Mouse (Mus musculus): ENCODE measurements around the gene Cobl.

The Cobl gene

DNA sequence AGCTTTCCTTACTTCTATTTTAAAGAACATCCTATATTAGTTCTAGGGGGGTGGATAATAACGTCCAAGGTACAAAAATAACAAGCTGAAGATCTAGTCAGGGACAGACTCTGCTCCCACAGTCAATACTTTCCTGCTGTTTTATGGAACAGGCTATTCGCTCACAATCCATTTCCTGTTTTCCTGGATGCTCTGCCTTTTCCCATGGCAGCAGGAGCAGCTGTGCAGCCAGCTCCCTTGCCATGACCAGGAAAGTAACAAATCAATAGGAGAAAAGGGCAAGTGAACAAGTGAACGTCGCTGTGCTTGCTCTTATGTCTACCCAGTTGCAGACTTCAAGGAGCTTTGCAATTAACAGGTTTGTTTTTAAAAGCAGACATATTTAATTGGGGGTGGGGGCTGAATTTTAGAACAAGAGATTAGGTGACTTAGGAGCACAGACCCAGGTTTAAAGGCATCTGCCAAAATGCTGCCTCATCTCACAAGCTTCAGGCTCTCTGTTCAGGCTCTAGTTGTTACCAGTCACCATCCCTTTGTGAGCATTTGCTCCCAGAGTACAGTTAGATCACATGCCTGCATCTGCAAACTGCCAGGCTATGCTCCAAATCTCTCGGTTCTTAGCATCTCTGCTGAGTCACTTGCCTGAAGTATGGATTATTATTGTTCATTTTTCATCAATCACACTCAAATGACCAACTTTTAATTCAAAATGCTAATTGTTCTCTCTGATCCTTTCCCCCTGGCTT is 164.9 kb downstream of the Cobl start:
- DNase-seq: no peak

DNA sequence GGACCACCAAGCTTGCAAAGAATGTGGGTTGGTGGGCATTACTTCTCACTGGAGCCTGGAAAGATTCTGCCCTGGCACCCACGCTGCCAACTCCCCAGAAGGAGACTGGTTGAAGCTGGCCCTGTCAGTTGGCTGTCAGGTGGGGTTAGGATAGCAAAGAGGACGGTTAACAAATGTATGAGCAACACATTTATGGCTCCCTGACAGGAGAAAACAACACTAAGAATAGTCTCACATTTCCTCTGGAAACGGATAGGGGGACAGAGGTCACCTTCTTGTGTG is 173.2 kb downstream of the Cobl start:
- DNase-seq: no peak

DNA sequence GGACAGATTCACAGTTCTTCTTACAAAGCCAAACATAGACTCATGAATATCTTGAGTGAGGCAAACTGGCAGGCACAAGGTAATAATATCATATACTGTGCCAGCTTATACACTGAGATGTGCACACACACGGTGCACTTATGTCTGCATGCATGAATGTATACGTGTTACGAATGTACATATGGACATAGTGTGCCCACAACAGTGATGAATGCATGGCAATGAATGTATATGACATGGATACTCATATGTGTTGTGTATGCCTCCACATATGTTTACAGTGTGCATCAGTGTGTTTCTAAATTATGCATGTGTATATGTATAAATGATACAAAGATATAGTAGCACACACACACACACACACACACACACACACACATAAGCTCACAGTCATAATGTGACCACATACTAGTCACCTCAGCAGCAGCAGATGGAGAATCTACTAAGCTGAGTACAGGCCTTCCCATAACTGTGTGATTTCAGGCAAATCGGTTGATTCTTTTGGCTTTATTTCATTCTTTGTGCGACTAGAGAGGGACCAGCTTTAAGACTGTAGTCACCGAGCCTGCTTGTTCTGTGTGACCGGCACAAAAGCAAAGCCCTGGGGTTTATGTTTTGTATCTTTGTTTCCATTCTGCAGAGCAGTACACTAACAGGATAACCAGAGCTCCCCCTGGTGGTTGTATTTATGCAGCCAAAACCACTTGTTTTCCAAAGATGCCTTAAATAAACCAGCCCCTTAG is 173.7 kb downstream of the Cobl start:
- DNase-seq: peak; percentile 12

- DNase-seq: no peak
These were observed 179.3 kb downstream of the Cobl start for GRCm38 (mm10) chr11:12285319-12286021.

DNA sequence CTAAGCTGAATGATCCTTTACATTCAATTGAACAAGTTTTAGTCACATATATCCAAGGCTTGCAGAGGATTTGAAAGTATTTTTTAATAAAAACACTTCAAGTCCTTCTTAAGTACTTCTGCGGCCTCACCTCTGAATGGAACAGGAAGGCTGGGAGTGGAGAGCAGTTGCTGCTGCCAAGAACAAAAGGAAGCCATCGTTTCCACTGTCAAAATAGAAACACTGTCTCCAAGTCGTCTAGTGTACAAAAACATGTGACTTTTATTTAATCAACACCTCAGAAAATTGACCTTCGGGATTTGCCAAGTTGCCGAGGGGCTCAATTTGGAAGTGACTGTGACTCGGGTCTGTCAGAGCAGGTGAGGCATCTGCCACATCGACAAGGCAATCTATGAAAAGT is 184.0 kb downstream of the Cobl start:
- DNase-seq: no peak

DNA sequence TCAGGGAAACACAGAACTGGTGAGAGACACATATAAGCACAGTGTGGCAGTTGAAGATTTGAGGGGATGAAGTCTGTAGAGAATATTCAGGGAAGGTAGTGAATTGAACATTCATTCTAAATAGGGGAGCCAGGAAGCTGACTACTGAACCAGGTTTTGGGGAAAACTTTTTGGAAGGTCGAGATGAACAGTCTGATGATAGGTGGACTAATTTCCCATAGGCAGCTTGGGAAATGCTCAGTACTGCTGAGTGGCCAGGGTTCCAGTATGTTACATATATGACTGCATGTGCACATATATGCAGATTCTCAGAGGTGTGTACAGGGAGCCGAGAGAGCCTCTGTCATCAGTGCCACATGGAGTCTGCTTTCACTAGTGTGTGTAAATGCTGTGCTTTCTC is 190.5 kb downstream of the Cobl start:
- no peak for DNase-seq

DNA sequence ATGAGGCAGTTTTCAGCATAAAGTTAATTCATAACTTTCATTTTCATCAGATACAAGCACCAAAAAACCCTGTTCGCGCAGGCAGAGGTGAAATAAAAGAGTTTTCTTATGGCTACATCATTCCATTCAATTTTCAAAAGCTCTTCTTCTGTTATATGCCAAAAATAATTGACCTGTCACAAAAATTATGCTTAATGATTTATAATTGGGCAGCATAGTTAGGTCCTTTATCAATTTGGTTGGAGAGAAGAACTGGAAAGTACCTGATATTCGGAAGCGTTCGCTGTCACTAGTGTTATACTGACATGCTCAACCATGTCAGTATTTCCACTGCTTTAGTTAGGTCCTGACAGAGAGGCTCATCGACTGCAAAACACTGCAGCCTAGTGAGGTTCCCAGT is 191.0 kb downstream of the Cobl start:
- DNase-seq: no peak

- no peak for DNase-seq
These were observed 206.3 kb downstream of the Cobl start for GRCm38 (mm10) chr11:12258411-12258810.

GRCm38 (mm10) chr11:12257324-12258118 is 207.2 kb downstream of the Cobl start:
- no peak for DNase-seq

GRCm38 (mm10) chr11:12245327-12245915 is 219.3 kb downstream of the Cobl start:
- DNase-seq: no peak

- no peak for DNase-seq
These were observed 228.4 kb downstream of the Cobl start for GRCm38 (mm10) chr11:12236341-12236740.

GRCm38 (mm10) chr11:12234876-12235275 is 229.9 kb downstream of the Cobl start:
- no peak for DNase-seq

DNA sequence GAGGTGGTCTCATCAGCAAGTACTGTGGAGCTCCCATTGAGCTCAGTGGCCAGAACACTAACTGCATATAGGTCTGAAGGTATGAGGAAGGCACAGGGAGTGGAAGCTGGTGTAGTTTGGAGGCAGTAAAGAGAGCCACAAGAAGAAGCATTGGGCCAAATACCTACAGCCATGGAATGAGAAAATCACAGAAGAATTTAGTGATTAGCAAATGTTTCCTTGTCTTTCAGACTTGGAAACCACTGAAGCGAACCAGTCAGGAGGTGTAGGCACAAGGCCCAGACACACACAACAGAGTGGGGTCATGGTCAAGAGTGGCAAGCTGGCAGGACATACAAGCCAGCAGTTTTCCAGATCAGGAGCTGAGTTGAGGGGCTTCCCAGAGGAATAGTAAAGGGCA is 230.6 kb downstream of the Cobl start:
- no peak for DNase-seq

DNA sequence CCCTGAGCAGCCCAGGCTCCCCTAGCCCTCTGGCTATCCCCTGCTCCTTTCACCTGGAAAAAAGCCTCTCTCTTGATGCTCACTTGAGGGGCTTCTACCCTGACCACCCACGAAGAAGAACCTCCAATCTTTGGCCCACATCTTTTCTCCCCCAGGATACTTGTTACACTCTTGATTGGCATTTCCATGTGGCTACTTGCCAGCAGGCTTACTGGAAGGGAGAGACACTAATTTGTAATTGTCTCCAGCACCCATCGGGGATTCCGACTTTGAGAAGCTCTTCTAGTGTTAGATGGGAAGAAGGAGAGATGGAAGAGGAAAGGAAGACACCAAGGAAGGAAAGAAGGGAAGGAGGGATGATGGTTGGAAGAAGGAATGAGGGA is 232.0 kb downstream of the Cobl start:
- no peak for DNase-seq

GRCm38 (mm10) chr11:12232041-12232742 is 232.6 kb downstream of the Cobl start:
- no peak for DNase-seq

DNA sequence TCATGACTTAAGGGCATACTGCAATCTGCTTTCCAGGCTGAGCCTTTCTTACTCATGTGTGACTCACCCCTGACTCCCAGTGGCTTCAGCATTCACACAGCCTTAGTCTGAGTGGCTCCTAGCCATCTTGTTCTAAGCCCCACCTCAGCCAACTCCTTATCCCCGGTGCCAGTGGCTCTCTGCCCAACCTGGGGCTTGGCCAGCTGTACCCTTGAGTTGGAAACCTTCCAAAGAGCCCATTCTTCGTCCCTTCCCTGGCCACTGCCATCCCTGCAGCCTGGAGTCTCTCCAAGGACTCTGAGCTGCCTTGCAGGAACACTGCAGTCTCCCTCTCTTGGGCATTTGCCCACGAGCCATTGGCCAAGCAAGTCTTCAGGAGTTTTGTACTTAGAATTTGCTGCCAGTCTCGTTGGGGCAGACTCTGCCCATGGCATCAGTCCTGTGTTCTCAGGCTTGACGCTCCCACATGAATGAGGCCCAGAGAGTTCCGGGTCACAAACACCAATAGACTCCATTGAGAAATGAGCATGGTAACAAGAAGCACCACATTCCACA is 233.2 kb downstream of the Cobl start:
- DNase-seq: no peak

GRCm38 (mm10) chr11:12229411-12229810 is 235.3 kb downstream of the Cobl start:
- DNase-seq: no peak

GRCm38 (mm10) chr11:12227343-12227742 is 237.4 kb downstream of the Cobl start:
- no peak for DNase-seq

DNA sequence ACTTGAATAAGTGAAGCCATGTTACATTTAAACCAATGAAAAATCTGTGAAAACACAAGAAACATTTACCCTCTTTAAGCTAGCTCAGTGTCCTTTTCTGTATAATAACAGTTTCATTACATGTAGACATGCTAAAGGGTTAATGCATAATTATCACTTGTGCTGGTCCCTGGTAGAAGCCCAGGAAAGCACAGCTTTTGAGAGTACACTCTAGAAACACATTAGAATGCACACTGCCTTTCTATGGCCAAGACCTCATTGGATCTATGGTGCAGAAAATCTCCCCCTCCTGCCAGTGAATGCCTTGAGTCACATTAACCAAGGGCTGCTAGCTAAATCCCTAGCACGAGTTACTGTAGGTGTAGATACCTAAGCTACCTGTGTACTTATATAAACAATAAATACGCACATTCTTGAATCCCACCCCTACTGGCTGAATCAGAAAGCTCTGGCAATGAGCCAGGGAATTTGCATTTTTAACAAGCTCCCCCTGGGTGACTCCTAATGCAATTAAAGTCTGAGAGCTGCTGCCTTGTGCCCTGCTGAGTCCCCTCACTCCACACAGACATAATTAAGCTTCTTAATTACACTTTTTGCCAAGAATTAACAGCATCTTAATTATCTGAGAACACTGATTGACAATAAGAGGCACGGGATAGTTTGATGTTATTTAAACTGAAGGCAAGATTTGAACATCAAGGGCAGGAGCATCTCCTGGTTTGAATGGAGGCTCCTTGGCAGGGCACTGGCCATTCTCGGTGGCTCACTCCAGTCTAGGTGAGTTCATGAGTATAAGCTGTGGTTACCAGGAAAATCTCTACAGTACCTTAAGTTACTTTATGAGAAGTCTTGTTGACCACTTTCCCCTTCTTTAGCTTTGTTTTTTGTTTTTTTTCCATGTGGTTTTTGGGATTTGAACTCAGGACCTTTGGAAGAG is 244.9 kb downstream of the Cobl start:
- no peak for DNase-seq

- DNase-seq: no peak
These were observed 247.9 kb downstream of the Cobl start for GRCm38 (mm10) chr11:12216897-12217296.

DNA sequence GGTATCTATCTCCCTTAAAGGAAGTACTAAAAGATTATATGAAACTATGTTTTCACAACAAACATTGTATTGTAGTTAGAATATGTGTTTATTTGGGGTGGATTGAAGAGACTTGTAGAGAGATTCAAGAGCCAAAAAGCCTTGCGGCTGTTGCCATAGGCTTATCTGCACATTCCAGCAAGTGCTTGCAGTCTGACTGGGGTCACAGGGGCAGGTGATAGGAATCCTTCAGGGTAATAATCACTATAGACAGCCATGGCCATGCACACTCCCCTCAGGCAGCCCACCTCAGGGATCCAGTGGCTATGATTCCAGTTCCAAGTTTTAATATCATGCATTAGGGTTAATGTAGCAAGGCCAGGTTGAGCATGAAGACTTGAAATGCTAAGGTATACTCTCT is 249.2 kb downstream of the Cobl start:
- DNase-seq: no peak

All from thymus, postnatal 25 days (tissue).